Mouse (Mus musculus) midbrain, embryonic 11.5 days (tissue): ENCODE measurements around the gene Pglyrp4. TPM values are rescaled to one million over a fixed set of nuclear protein-coding genes. Genes with fewer than 3 reads are reported as not detected.

ENCODE experiments used
- ATAC-seq: fragments of 200-750 bp; cut with Nextera tagmentation; 2 replicates; pipeline ENCODE4 v1.8.0; 2017; ENCODE audit warnings: moderate TSS enrichment, moderate library complexity; ENCODE audit not compliant: low FRiP score
- DNase-seq: peaks from one replicate; pipeline ENCODE4 v3.0.0; 2015; ENCODE audit warnings: low spot score; ENCODE audit errors: missing footprints
- H3K27ac ChIP-seq: fragments of 300-500 bp; sonication (generic); 2 replicates; pipeline ENCODE4 v1.5.1; 2014; ENCODE audit warnings: low read depth, low read length
- H3K27me3 ChIP-seq: fragments of 300-500 bp; sonication (generic); 2 replicates; pipeline ENCODE4 v1.6.1; 2014; ENCODE audit warnings: mild to moderate bottlenecking, low read length, moderate library complexity, mixed read lengths; ENCODE audit not compliant: control insufficient read depth, insufficient read depth
- H3K36me3 ChIP-seq: fragments of 300-500 bp; sonication (generic); 2 replicates; pipeline ENCODE4 v1.6.1; 2014; ENCODE audit warnings: mild to moderate bottlenecking, low read length, moderate library complexity, mixed read lengths; ENCODE audit not compliant: control insufficient read depth, insufficient read depth
- H3K4me1 ChIP-seq: fragments of 300-500 bp; sonication (generic); 2 replicates; pipeline ENCODE4 v1.6.1; 2014; ENCODE audit warnings: low read length; ENCODE audit not compliant: control insufficient read depth, insufficient read depth
- H3K4me2 ChIP-seq: fragments of 300-500 bp; sonication (generic); 2 replicates; pipeline ENCODE4 v1.6.1; 2014; ENCODE audit warnings: mild to moderate bottlenecking, moderate library complexity
- H3K4me3 ChIP-seq: fragments of 300-500 bp; sonication (generic); 2 replicates; pipeline ENCODE4 v1.5.1; 2014; ENCODE audit warnings: low read depth, low read length
- H3K9ac ChIP-seq: fragments of 300-500 bp; sonication (generic); 2 replicates; pipeline ENCODE4 v1.6.1; 2014; ENCODE audit warnings: low read length
- H3K9me3 ChIP-seq: fragments of 300-500 bp; sonication (generic); 2 replicates; pipeline ENCODE4 v1.6.1; 2016; ENCODE audit warnings: low read length; ENCODE audit not compliant: control insufficient read depth
- WGBS: fragments of 180-500 bp; shearing (Covaris S2); extraction: QIAGEN DNeasy Blood & Tissue Kit; methylation state at CpG from one replicate; pipeline ENCODE4 v1.1.7; 2014; 5-methylcytosine and 5-hydroxymethylcytosine counted together
- polyA plus RNA-seq: library from polyadenylated mRNA; unstranded; fragments of >200 nt; fragmentation: Nextera tagmentation; extraction: Ambion mirVana; gene quantifications from 2 replicates; pipeline ENCODE4 v1.2.1, GENCODE M21; 2014

Pglyrp4 gene
- not detected in 2 replicates for polyA plus RNA-seq

DNA sequence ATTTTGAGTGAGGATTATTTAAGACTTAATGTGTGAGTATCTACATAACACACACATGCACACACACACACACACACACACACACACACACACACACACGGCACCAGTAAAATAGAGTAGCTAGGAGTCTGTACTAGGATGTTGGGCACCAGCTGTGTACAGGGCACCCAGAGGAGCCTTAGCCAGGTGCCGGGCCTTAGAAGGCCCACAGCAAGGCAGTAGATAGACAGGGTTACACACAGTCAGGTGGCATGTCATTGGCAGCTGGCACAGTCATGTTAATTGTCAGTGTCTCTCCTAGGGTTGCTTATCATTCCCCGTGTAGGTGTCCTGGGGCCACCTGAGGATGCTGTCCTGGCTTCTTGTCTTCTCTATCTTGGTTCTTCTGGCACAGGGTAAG, at the start of gene Pglyrp4:
Pglyrp4 (plus strand) TSS at position 301 of the 400 bp plus-strand sequence.
- H3K4me2 ChIP-seq: no peak within 1 kb of the TSS

DNA sequence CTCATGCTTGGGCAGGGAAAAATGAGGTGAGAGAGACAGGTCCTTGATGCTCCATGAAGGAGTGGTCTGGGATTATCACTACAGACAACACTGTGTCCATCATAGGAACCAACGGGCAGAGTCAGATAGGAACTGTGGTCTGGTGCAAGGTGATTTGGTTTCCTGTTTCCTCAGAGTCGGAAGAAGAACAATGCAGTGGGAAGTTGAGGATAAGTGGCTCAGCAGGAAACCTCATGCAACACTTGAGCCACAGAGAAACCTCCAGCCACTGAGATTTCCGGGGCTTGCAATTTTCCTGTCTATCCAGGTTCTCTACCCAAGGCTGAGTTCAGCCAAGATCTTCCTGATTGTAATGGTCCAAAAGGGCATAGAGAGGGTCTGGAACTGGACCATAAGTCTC, 48.0 kb upstream of the Pglyrp4 start:
- Histone ChIP-seq H3K36me3 (no peaks in the 10 kb centered on the region), H3K27me3 (no peaks in the 10 kb centered on the region), H3K9me3 (no peaks in the 10 kb centered on the region), H3K4me2 (no peak overlapping the region), H3K27ac (no peak overlapping the region), H3K9ac (no peak overlapping the region), H3K4me1 (no peaks in the 10 kb centered on the region), H3K4me3 (no peak overlapping the region)
- WGBS: 61% methylated on average over 3 of the region's 3 CpGs
- no peak for DNase-seq
- ATAC-seq: no peak

More for the DNA sequence above, at the start of gene Pglyrp4:
- Histone ChIP-seq H3K27ac (no peak within 1 kb of the TSS), H3K4me1 (no peaks in the 10 kb centered on the region), H3K9ac (no peak within 1 kb of the TSS), H3K9me3 (no peaks in the 10 kb centered on the region), H3K27me3 (no peaks in the 10 kb centered on the region), H3K4me3 (no peak within 1 kb of the TSS), H3K36me3 (no peaks in the 10 kb centered on the region)
- ATAC-seq (no peak), DNase-seq (no peak)
- WGBS: 87% methylated on average over 3 of the region's 3 CpGs

DNA sequence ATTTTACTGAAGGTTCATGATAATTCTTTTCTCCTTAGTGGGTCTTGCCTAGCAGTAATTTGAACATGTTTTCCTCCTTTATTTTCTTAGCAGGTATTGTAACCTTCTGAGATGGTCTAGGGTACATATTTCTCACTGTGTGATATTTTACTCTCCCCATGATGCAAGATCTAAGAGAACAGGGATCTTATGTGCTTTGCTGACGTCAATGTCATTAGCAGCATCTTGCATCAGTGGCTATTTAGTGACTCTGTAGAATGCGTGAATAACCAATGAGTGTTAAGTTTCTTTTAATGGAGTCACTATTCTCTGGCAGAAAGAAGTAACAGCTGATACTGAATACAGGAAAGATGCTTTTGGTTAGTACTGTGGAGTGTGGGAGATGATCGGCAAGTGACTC, 42.8 kb upstream of the Pglyrp4 start:
- 90% methylated on average over 3 of the region's 3 CpGs for WGBS

DNA sequence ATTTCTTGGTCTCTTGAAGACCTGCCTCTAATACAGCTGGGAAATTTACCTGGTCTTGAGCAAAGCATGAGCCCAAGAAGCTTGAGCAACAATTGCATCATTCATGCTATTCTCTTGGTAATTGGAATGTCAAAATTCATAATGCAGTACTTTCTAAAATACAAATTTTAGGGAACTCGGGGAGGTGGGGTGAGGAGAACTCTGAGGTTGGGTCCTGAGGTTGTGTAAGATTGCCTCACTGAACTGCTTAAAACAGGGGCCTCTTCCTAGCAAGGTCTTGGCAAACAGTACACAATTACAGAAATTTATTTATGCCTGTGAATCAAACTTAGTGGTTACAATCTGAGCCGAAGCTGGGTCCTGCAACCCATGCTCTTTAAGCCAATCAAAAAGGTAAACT, 39.9 kb upstream of the Pglyrp4 start:
- no peaks in the 10 kb centered on the region for H3K27me3 ChIP-seq
- H3K9me3 ChIP-seq: no peaks in the 10 kb centered on the region
- H3K9ac ChIP-seq: no peak overlapping the region
- no peak overlapping the region for H3K4me3 ChIP-seq
- WGBS: 73% methylated on average over 2 of the region's 2 CpGs
- no peaks in the 10 kb centered on the region for H3K36me3 ChIP-seq
- DNase-seq (no peak), ATAC-seq (no peak)
- H3K4me2 ChIP-seq: no peak overlapping the region
- H3K4me1 ChIP-seq: no peaks in the 10 kb centered on the region
- H3K27ac ChIP-seq: no peak overlapping the region

More for the DNA sequence above, 42.8 kb upstream of the Pglyrp4 start:
- no peak overlapping the region for H3K4me3 ChIP-seq
- no peak for DNase-seq
- H3K9ac ChIP-seq: no peak overlapping the region
- no peaks in the 10 kb centered on the region for H3K9me3 ChIP-seq
- no peaks in the 10 kb centered on the region for H3K36me3 ChIP-seq
- no peak overlapping the region for H3K27ac ChIP-seq
- no peak for ATAC-seq
- H3K4me1 ChIP-seq: no peaks in the 10 kb centered on the region
- H3K4me2 ChIP-seq: no peak overlapping the region
- H3K27me3 ChIP-seq: no peaks in the 10 kb centered on the region

DNA sequence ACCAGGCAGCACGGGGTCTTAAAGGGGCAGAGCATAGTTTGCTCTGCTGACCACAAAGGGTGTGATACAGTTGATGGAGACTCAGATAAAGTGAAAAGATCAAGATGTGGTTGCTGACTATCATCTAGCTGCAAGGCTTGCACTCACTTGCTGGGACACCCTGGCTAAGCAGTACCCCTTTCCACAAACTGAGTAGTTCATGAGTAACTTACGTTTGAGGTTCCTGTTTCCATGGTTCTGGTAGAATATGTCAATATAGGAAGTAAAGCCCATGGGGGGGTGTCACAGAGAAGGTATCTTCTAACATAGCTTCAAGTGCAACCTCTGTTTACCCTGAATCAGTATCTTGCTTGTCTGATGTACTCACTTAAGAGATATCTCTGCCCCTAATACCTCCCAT, 33.2 kb upstream of the Pglyrp4 start:
- Histone ChIP-seq H3K4me3 (no peak overlapping the region), H3K4me2 (no peak overlapping the region), H3K27me3 (no peaks in the 10 kb centered on the region), H3K27ac (no peak overlapping the region), H3K9me3 (no peaks in the 10 kb centered on the region), H3K9ac (no peak overlapping the region), H3K36me3 (no peaks in the 10 kb centered on the region), H3K4me1 (no peaks in the 10 kb centered on the region)
- DNase-seq: no peak
- no peak for ATAC-seq
- 84% methylated on average over 2 of the region's 2 CpGs for WGBS

DNA sequence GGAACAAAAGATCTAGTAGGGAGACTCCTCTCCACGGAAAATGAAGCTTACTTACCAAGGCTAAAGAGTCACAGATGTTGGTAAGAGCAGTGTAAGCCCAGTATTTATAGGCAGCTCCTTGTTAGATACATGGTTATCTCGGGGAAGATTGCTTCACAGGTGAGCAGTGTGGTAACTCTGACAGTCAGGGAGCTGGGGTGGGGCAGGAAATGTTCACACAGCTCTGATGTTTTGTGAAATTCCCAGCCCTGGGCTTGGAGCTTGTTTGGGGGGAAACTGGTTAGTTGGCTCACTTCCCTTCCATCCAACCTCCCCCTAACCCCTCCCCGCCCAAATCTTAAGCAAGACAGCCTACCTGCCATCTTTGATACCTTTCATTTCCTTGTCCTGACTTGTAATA, 31.1 kb upstream of the Pglyrp4 start, which contains the start of gene S100a9:
S100a9 (minus strand) TSS at position 109 of the 400 bp plus-strand sequence.
- Histone ChIP-seq H3K4me2 (no peak within 1 kb of the TSS), H3K27ac (no peak within 1 kb of the TSS), H3K36me3 (no peaks in the 10 kb centered on the region), H3K4me1 (no peaks in the 10 kb centered on the region), H3K4me3 (no peak within 1 kb of the TSS), H3K9ac (no peak within 1 kb of the TSS), H3K27me3 (no peaks in the 10 kb centered on the region), H3K9me3 (no peaks in the 10 kb centered on the region)
- DNase-seq (no peak), ATAC-seq (no peak)
- 68% methylated on average over 3 of the region's 3 CpGs for WGBS

DNA sequence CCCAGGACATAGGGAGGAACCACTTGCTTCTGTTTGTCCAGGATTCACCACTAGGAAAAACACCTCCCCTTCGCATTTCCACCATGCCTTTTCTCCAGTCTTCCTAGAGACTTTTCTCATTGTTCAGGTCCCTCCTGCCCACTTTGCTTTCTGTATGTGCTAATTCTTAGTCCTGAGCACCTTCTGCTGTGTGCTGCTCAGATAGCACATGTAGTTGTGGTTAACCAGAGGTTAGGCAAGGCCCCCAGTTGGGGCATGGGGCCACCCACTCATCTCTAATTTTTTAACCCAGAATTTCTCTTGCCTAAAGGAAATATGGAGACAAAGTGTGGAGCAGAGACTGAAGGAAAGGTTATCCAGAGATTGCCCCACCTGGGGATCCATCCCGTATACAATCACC, 24.5 kb upstream of the Pglyrp4 start:
- 86% methylated on average over 2 of the region's 2 CpGs for WGBS
- Histone ChIP-seq H3K4me3 (no peak overlapping the region), H3K4me2 (no peak overlapping the region), H3K36me3 (no peaks in the 10 kb centered on the region), H3K27ac (no peak overlapping the region), H3K4me1 (no peaks in the 10 kb centered on the region), H3K9ac (no peak overlapping the region), H3K9me3 (no peaks in the 10 kb centered on the region), H3K27me3 (no peaks in the 10 kb centered on the region)
- DNase-seq (no peak), ATAC-seq (no peak)

DNA sequence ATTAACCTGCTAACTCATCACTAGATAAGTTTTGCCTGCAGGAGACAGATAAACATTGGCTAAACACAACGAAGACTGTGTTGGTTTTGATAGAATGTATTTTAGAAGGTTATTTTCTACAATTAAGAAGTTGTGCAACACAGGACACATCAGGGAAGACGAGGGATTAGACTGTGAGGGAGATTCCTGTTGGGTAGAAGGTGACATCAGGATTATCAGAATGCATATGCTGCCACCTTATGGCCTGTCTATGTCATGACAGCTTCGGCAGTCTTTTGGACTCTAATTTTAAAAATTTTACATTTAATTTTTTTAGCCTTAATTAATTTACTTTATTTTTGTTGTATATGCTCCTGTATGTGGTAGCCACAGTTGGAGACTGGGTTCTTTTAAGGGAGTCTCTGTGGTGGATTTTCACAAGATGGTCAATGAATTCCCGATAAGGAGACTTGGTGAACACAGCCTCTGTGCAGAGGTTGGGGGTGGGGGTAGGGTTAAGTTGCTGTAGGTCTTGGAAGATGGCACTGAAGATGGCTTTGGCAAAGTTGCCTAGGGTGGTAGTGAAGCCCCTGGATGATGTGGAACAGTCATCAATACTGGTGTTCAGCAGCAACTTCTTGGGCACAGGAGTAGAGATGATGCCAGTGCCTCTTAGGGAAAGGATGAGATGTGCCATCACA, 18.0 kb upstream of the Pglyrp4 start:
- WGBS: 26% methylated on average over 4 of the region's 4 CpGs
- DNase-seq (no peak), ATAC-seq (peak; percentile 28; the same call in 1 of the 2 replicates)

DNA sequence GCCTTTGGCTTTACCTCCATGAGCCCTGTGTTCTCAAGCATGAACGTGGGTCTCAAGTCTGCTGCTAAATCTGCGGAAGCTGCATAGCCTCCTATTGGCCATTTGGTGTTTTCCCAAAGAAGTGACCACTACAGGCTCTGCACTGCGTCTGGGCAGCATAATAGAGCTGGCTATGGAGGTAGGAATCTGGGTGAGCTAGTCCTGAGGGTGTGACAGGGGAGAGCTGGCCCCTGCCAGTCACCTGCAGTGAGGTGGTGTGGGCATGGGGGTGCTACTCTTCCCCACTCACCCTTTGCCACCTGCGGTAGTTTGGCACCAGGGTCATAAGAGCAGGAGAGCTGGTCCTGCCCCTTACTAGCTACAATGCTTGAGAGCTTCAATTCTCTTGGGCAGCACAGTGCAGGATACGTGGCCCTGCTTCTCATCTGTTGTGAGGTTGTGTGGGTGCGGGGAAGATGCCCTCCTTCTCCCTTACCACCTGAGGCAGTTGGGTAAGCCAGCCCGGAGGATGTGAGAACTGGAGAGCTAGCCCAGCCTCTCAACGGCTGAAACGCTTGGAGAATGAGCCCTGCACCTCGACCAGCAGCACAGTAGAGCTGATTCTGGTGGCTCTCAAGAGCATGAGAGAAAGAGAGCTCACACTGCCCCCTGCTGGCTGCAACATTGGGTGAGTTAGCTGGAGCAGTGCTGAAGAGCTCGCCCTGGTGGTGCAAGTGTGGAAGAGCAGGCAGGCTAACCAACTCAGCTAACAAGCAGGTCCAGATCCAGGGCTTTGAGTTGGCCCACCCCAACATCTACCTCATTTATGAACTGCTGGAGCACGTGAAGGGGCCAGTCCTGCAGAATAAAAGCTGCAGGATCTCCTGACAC, 16.9 kb upstream of the Pglyrp4 start:
- 49% methylated on average over 12 of the region's 12 CpGs for WGBS
- DNase-seq (peak; percentile 97), ATAC-seq (peak; percentile 59)
- Histone ChIP-seq H3K4me3 (no peak overlapping the region), H3K9me3 (no peaks in the 10 kb centered on the region), H3K9ac (no peak overlapping the region), H3K36me3 (no peaks in the 10 kb centered on the region), H3K4me2 (no peak overlapping the region), H3K4me1 (no peaks in the 10 kb centered on the region), H3K27me3 (no peaks in the 10 kb centered on the region), H3K27ac (no peak overlapping the region)

More for the DNA sequence above, 18.0 kb upstream of the Pglyrp4 start:
- H3K27me3 ChIP-seq: no peaks in the 10 kb centered on the region
- H3K9ac ChIP-seq: no peak overlapping the region
- no peaks in the 10 kb centered on the region for H3K9me3 ChIP-seq
- no peaks in the 10 kb centered on the region for H3K36me3 ChIP-seq
- H3K4me3 ChIP-seq: no peak overlapping the region
- no peak overlapping the region for H3K4me2 ChIP-seq
- H3K4me1 ChIP-seq: no peaks in the 10 kb centered on the region
- no peak overlapping the region for H3K27ac ChIP-seq
